12 mouse cellular contexts compared by ENCODE assay signal in genomic region chr11:69251135-69251842, GRCm38 (mm10). TPM values are rescaled to one million over a fixed set of nuclear protein-coding genes. Genes with fewer than 3 reads are reported as not detected.
DNase-seq lines count a peak whose midpoint lies in the region; ATAC-seq and TF ChIP-seq lines count a peak whose summit lies in the region.
"Had no signal": no experiment of that assay in that cellular context is flagged by ENCODE, and none has a peak within 500 bp of the region (broad histone marks: within the 10 kb centered on the region; RNA-seq: fewer than 3 reads in every experiment).

No protein-coding gene starts in this region.

- no peaks in the 10 kb centered on the region for H3K36me3 ChIP-seq in ES-E14 (ENCODE audit: control insufficient read depth, insufficient read depth, low read length, poor library complexity, severe bottlenecking)
- H3K36me3 ChIP-seq in splenic B cell, adult 2 months (ENCODE audit: control insufficient read depth, insufficient read depth, low read length, poor library complexity, severe bottlenecking): no peaks in the 10 kb centered on the region
- no peaks in the 10 kb centered on the region for H3K36me3 ChIP-seq in heart, embryonic 10.5 days
- H3K36me3 ChIP-seq: hindbrain, embryonic 15.5 days had no signal

- H3K4me1 ChIP-seq in ES-E14 (ENCODE audit: control insufficient read depth in 2 of 2, insufficient read depth in 2 of 2, low read length in 2 of 2, poor library complexity in 1 of 2): no peaks in the 10 kb centered on the region
- peaks cover 12% of the 10 kb centered on the region for H3K4me1 ChIP-seq in heart, embryonic 10.5 days
- H3K4me1 ChIP-seq: hindbrain, embryonic 15.5 days had no signal

- H3K4me3 ChIP-seq in layer of hippocampus, adult 2 months: no peak overlapping the region
- no peak overlapping the region for H3K4me3 ChIP-seq in ES-E14 (ENCODE audit: insufficient read depth in 1 of 2, low read depth in 1 of 2, low read length in 2 of 2, poor library complexity in 1 of 2, severe bottlenecking in 1 of 2)
- no peak overlapping the region for H3K4me3 ChIP-seq in heart, embryonic 10.5 days
- H3K4me3 ChIP-seq: hindbrain, embryonic 15.5 days had no signal

- H3K27ac ChIP-seq in layer of hippocampus, adult 2 months: no peak overlapping the region
- H3K27ac ChIP-seq in ES-E14 (ENCODE audit: insufficient read depth, low read depth, low read length, poor library complexity, severe bottlenecking): no peak overlapping the region
- no peak overlapping the region for H3K27ac ChIP-seq in heart, embryonic 10.5 days
- H3K27ac ChIP-seq: hindbrain, embryonic 15.5 days had no signal

- ATAC-seq in common myeloid progenitor, adult 5-6 weeks (replicated peaks; ENCODE audit: low read depth, poor library complexity, severe bottlenecking): 0 out of 2 replicates have a peak, but pooled peaks have one; percentile 39

- no peak for DNase-seq in layer of hippocampus, adult 2 months (ENCODE audit: low spot score in 2 of 2)
- no peak for DNase-seq in layer of hippocampus, adult 9-10 months (ENCODE audit: low spot score)
- DNase-seq in ES-E14 (ENCODE audit: low read depth, low spot score): peak; percentile 60
- peak; percentile 45 for DNase-seq in splenic B cell, adult 2 months (ENCODE audit: low read depth, low spot score)
- DNase-seq in heart, adult 8-10 months (ENCODE audit: low spot score): no peak
- DNase-seq in heart, embryonic 10.5 days (ENCODE audit: low spot score): no peak
- DNase-seq: gastrocnemius, postnatal 14 days had no signal

- no peak overlapping the region for H3K9ac ChIP-seq in ES-E14 (ENCODE audit: insufficient read depth, low read depth, low read length, poor library complexity, severe bottlenecking)
- H3K9ac ChIP-seq: hindbrain, embryonic 15.5 days had no signal

- in situ Hi-C loops in ES-E14 (cut with MboI; ENCODE audit: low sequenced_read_pairs in 2 of 2, unreplicated experiment in 2 of 2): no loop called here

- peak; percentile 70 for TF ChIP-seq CTCF in layer of hippocampus, adult 2 months (conservative IDR thresholded peaks at IDR 0.05)

- no peaks in the 10 kb centered on the region for H3K27me3 ChIP-seq in splenic B cell, adult 2 months (ENCODE audit: control insufficient read depth, insufficient read depth, low read length, poor library complexity, severe bottlenecking)
- peaks cover 8% of the 10 kb centered on the region for H3K27me3 ChIP-seq in heart, embryonic 10.5 days (ENCODE audit: insufficient read depth, poor library complexity, severe bottlenecking)

- no peaks in the 10 kb centered on the region for H3K9me3 ChIP-seq in ES-E14 (ENCODE audit: control insufficient read depth, insufficient read depth, low read depth, low read length)
- H3K9me3 ChIP-seq in heart, embryonic 10.5 days: no peaks in the 10 kb centered on the region
- H3K9me3 ChIP-seq: hindbrain, embryonic 15.5 days had no signal

- 55% methylated on average over 14 of the region's 14 CpGs for WGBS in heart, embryonic 10.5 days

TF ChIP-seq in ES-E14, 5 proteins besides CTCF, POLR2A, EP300 and RAD21:
- TF ChIP-seq HCFC1 (IDR thresholded peaks at IDR 0.05; ENCODE audit: borderline replicate concordance, insufficient read depth, low read length) (no peak), ZC3H11A (IDR thresholded peaks at IDR 0.05; ENCODE audit: borderline replicate concordance, low read depth, low read length) (0 out of 2 replicates have a peak, but pooled peaks have one; percentile 19)
TF ChIP-seq in ES-E14: peak in this region for 1.

RNA-seq across cellular contexts. Expression of gene Gucy2e, which starts 14.5 kb away (rescaled TPM):
- total RNA-seq in layer of hippocampus, adult 2 months (2021): 1 to 10 TPM; 2.1 to 2.3 TPM
- 0.05 and 0.09 TPM in 2 replicates for total RNA-seq in ES-E14 (2012; rRNA removed)
- total RNA-seq in common myeloid progenitor, adult 5-6 weeks (2017): 0.14 TPM in 1 of 2 replicates, not detected in the other
- total RNA-seq in heart, adult 8-10 months (2022): 1 to 10 TPM; 1.7 to 2.5 (median 2.1) TPM
- 0.24 and 0.46 TPM in 2 replicates for polyA plus RNA-seq in heart, embryonic 10.5 days (2016; fragmentation: Nextera tagmentation; extraction: Ambion mirVana)
- total RNA-seq: gastrocnemius, postnatal 14 days; neutrophil, adult 5-6 weeks had no signal

RNA-seq across cellular contexts. Expression of gene Alox8, which starts 53.6 kb away (rescaled TPM):
- total RNA-seq in layer of hippocampus, adult 2 months (2021): 1 to 10 TPM; 7.5 to 8.2 TPM
- total RNA-seq in ES-E14 (2012; rRNA removed): 0.85 and 1.6 TPM in 2 replicates
- not detected in 2 replicates for total RNA-seq in common myeloid progenitor, adult 5-6 weeks (2017)
- total RNA-seq in heart, adult 8-10 months (2022): 1 to 10 TPM in 3 of 4 experiments, under 1 TPM in 1; 0.89 to 1.8 (median 1.2) TPM
- 1.1 and 1.2 TPM in 2 replicates for polyA plus RNA-seq in heart, embryonic 10.5 days (2016; fragmentation: Nextera tagmentation; extraction: Ambion mirVana)
- total RNA-seq: adrenal gland, adult 18-20 months; gastrocnemius, postnatal 14 days; neutrophil, adult 5-6 weeks had no signal
- polyA plus RNA-seq: stomach, embryonic 14.5 days had no signal

Comparison
In these comparisons a context has a peak if more than half of its experiments do, and no peak if none do; other contexts are left out.
1. DNase-seq: peak in ES-E14 (single experiment) and splenic B cell, adult 2 months (single experiment); none in layer of hippocampus, adult 2 months (0 of 2), layer of hippocampus, adult 9-10 months (single experiment), heart, adult 8-10 months (single experiment) and heart, embryonic 10.5 days (single experiment).